Mouse (Mus musculus): ENCODE results near the gene Ebna1bp2. TPM values are rescaled to one million over a fixed set of nuclear protein-coding genes. Genes with fewer than 3 reads are reported as not detected.

Ebna1bp2 gene
- 19.6 and 19.9 TPM in 2 replicates for total RNA-seq (2014; rRNA removed)
- polyA plus RNA-seq (2012; rRNA removed) = 10.3 and 13.0 TPM in 2 replicates

DNA sequence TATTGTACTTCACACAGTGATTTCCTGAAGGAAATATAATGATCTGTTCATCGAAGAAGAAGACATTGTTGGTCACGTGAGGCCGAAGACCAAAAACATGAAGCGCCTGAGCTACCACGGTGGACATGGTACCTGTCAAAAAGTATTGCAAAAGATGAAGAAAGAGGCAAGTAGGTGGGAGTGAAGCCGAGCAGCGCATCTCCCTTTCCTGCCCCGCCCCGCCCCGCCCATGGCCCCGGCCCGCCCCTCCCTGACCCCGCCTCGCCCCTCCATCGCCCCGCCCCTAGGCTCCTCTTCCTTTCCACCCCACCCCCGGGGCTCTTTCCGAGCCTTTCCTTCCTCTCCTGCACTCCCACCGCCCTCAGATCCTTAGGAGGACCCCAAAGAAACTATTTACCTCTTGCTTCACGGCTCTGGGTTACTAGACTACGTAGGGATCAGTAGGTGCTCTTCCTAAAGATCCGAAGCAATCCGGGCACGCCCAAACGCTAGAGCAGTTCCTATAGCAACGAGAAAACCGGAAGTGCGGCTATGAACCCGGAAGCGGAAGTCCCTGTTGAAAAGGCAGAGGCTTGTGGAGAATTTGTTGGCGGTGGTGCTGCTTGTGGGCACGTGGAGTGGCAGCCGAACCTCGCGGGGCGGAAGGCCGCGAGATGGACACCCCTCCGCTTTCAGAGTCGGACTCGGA, at the start of gene Ebna1bp2, which contains the start of gene Cfap57:
Ebna1bp2 (plus strand) TSS at position 521 of the 688 bp plus-strand sequence.
Cfap57 (minus strand) TSS at position 499 of the 688 bp plus-strand sequence.
- Histone ChIP-seq H3K36me3 (ENCODE audit: control insufficient read depth, insufficient read depth, low read length) (peaks cover 14% of the 10 kb centered on the region; the same call in 1 of the 2 replicates), H3K27me3 (ENCODE audit: control insufficient read depth, insufficient read depth, low read length) (no peaks in the 10 kb centered on the region), H3K79me2 (ENCODE audit: control insufficient read depth, insufficient read depth, low read length) (peaks cover 4% of the 10 kb centered on the region; the same call in 1 of the 2 replicates), H3K27ac (replicated peaks; ENCODE audit: insufficient read depth, low read depth, low read length) (no peak within 1 kb of the TSS), H3K9ac (ENCODE audit: low read depth, low read length) (peak within 1 kb of the TSS; percentile 76), H3K4me3 (ENCODE audit: insufficient read depth, low read depth, low read length) (peak within 1 kb of the TSS; percentile 87), H3K4me1 (ENCODE audit: control insufficient read depth, insufficient read depth, low read length) (peaks cover 4% of the 10 kb centered on the region; the same call in 1 of the 2 replicates)
- TF ChIP-seq POLR2A (IDR thresholded peaks at IDR 0.05; ENCODE audit: extremely low read depth, insufficient read depth, low read length) (0 out of 2 replicates have a peak, but pooled peaks have one; percentile 21), CTCF (IDR thresholded peaks at IDR 0.05; ENCODE audit: low read depth, low read length) (no peak)
- peak; percentile 88 for DNase-seq (ENCODE audit: extremely low read depth, low read depth, low spot score)
- WGBS = 2% methylated on average over 35 of the region's 41 CpGs

DNA sequence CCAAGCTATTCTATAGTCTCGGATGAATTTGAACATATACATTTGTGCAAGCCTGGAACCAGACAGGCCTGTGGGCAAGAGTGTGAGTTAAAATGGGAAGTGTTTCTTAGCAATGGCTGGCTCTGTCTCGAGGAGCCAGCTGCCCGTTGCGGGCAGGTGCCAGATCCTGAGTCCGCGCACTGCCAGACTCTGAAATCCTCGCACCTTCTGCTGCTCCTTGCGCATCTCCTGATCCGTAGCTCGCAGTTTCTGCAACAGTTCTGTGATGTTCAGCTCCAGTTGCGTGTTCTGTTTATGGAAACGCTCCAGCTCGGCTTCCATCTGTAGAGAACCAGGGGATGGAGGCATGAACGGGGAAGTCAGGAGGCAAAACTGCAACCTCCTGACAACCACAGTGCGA, 49.2 kb upstream of the Ebna1bp2 start:
- no peak overlapping the region for H3K4me3 ChIP-seq (ENCODE audit: insufficient read depth, low read depth, low read length)
- TF ChIP-seq CTCF (IDR thresholded peaks at IDR 0.05; ENCODE audit: low read depth, low read length) = no peak
- TF ChIP-seq POLR2A (IDR thresholded peaks at IDR 0.05; ENCODE audit: extremely low read depth, insufficient read depth, low read length) = no peak
- WGBS = 74% methylated on average over 15 of the region's 15 CpGs
- H3K4me1 ChIP-seq (ENCODE audit: control insufficient read depth, insufficient read depth, low read length) = no peaks in the 10 kb centered on the region
- no peak for DNase-seq (ENCODE audit: extremely low read depth, low read depth, low spot score)
- no peak overlapping the region for H3K9ac ChIP-seq (ENCODE audit: low read depth, low read length)
- no peak overlapping the region for H3K27ac ChIP-seq (replicated peaks; ENCODE audit: insufficient read depth, low read depth, low read length)
- H3K36me3 ChIP-seq (ENCODE audit: control insufficient read depth, insufficient read depth, low read length) = no peaks in the 10 kb centered on the region
- peaks cover 3% of the 10 kb centered on the region; the same call in 1 of the 2 replicates for H3K27me3 ChIP-seq (ENCODE audit: control insufficient read depth, insufficient read depth, low read length)
- no peaks in the 10 kb centered on the region for H3K79me2 ChIP-seq (ENCODE audit: control insufficient read depth, insufficient read depth, low read length)

DNA sequence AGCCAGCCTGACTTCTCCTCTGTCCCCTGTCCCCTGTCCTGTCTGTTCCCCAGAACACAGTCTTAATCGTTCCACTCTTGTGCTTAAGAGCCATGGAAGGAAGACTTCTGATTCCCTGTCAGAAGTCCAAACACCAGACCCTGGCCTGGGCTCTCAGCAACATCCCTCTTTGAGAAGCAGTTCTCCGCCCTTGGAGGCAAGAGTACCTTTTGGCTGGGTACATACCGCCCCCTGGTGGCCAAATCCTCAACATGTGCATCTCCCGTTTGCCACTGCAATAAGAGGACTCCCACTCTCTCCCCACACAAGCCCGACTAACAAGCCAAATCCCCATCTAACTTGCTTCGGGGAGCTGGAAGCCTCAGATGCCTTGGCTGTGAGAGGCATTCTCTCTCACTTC, 44.5 kb upstream of the Ebna1bp2 start:
- Histone ChIP-seq H3K27ac (replicated peaks; ENCODE audit: insufficient read depth, low read depth, low read length) (no peak overlapping the region), H3K79me2 (ENCODE audit: control insufficient read depth, insufficient read depth, low read length) (no peaks in the 10 kb centered on the region), H3K4me3 (ENCODE audit: insufficient read depth, low read depth, low read length) (no peak overlapping the region), H3K36me3 (ENCODE audit: control insufficient read depth, insufficient read depth, low read length) (no peaks in the 10 kb centered on the region), H3K4me1 (ENCODE audit: control insufficient read depth, insufficient read depth, low read length) (no peaks in the 10 kb centered on the region), H3K27me3 (ENCODE audit: control insufficient read depth, insufficient read depth, low read length) (peaks cover 3% of the 10 kb centered on the region; the same call in 1 of the 2 replicates), H3K9ac (ENCODE audit: low read depth, low read length) (no peak overlapping the region)
- WGBS = 8% methylated on average over 6 of the region's 6 CpGs
- DNase-seq (ENCODE audit: extremely low read depth, low read depth, low spot score) = peak; percentile 29
- TF ChIP-seq CTCF (IDR thresholded peaks at IDR 0.05; ENCODE audit: low read depth, low read length) = peak; percentile 83
- TF ChIP-seq POLR2A (IDR thresholded peaks at IDR 0.05; ENCODE audit: extremely low read depth, insufficient read depth, low read length) = no peak

DNA sequence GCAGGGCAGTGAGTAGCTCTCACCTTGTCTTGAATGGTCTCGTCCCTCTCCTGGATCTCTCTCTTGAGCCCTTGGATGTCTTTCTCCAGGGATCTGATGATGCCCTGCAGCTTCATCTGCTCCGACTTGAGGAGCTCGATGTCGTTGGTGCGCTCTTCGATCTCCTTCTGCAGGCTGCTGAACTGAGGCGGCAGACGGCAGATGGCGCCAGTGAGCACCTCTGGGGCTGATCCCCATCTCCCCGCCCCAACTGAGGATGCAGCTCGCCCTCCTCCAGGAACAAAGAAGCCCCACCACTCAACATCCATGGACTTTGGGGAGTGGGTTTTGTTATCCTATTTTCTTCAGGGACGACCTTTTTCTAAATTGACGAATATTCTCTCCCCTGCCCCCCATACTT, 41.3 kb upstream of the Ebna1bp2 start:
- Histone ChIP-seq H3K79me2 (ENCODE audit: control insufficient read depth, insufficient read depth, low read length) (no peaks in the 10 kb centered on the region), H3K27me3 (ENCODE audit: control insufficient read depth, insufficient read depth, low read length) (no peaks in the 10 kb centered on the region), H3K4me1 (ENCODE audit: control insufficient read depth, insufficient read depth, low read length) (no peaks in the 10 kb centered on the region), H3K9ac (ENCODE audit: low read depth, low read length) (no peak overlapping the region), H3K27ac (replicated peaks; ENCODE audit: insufficient read depth, low read depth, low read length) (no peak overlapping the region), H3K36me3 (ENCODE audit: control insufficient read depth, insufficient read depth, low read length) (no peaks in the 10 kb centered on the region), H3K4me3 (ENCODE audit: insufficient read depth, low read depth, low read length) (no peak overlapping the region)
- TF ChIP-seq POLR2A (IDR thresholded peaks at IDR 0.05; ENCODE audit: extremely low read depth, insufficient read depth, low read length) (no peak), CTCF (IDR thresholded peaks at IDR 0.05; ENCODE audit: low read depth, low read length) (peak; percentile 56)
- 37% methylated on average over 13 of the region's 13 CpGs for WGBS
- DNase-seq (ENCODE audit: extremely low read depth, low read depth, low spot score) = no peak

DNA sequence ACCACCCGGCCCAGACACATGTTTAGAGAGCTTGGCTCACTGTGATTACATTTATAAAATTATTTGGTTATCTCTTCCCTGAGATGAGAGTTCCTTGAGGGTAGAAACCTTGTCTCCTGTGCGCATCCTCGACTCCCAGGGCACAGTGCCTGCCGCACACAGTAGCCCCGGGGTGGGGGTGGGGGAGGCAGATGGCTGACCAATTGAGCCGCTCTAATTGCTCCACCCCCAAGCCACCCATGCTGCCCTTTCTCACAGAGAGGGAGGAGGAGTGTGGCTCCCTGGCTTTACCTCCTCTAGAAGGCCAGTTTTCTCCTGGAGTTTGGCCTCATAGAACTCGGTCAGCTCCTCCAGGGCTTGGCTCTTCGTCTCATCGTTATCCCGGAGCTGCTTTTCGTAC, 39.1 kb upstream of the Ebna1bp2 start:
- no peak overlapping the region for H3K4me3 ChIP-seq (ENCODE audit: insufficient read depth, low read depth, low read length)
- no peaks in the 10 kb centered on the region for H3K79me2 ChIP-seq (ENCODE audit: control insufficient read depth, insufficient read depth, low read length)
- TF ChIP-seq CTCF (IDR thresholded peaks at IDR 0.05; ENCODE audit: low read depth, low read length) (no peak), POLR2A (IDR thresholded peaks at IDR 0.05; ENCODE audit: extremely low read depth, insufficient read depth, low read length) (no peak)
- H3K36me3 ChIP-seq (ENCODE audit: control insufficient read depth, insufficient read depth, low read length) = no peaks in the 10 kb centered on the region
- DNase-seq (ENCODE audit: extremely low read depth, low read depth, low spot score) = no peak
- WGBS = 55% methylated on average over 11 of the region's 11 CpGs
- no peaks in the 10 kb centered on the region for H3K4me1 ChIP-seq (ENCODE audit: control insufficient read depth, insufficient read depth, low read length)
- no peaks in the 10 kb centered on the region for H3K27me3 ChIP-seq (ENCODE audit: control insufficient read depth, insufficient read depth, low read length)
- no peak overlapping the region for H3K27ac ChIP-seq (replicated peaks; ENCODE audit: insufficient read depth, low read depth, low read length)
- no peak overlapping the region for H3K9ac ChIP-seq (ENCODE audit: low read depth, low read length)

DNA sequence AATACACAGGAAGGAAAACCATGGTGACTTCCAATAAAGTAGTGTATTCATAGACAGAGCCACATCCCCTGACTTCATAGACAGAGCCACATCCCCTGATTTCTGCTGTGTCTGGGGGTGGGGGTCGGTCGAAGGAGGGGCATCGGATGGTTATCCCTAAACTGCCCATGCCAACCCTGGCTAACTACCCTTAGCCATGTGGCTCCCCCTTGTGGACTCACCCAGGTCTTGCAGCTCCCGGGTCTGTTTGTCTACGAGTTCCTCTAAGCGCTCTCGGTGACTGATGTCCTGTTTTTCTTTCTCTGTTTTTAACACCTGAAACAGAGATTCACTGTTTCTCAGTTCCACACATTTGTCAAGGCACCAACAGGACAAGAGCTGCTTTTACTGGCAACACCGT, 38.0 kb upstream of the Ebna1bp2 start:
- H3K4me1 ChIP-seq (ENCODE audit: control insufficient read depth, insufficient read depth, low read length) = no peaks in the 10 kb centered on the region
- no peak overlapping the region for H3K27ac ChIP-seq (replicated peaks; ENCODE audit: insufficient read depth, low read depth, low read length)
- no peaks in the 10 kb centered on the region for H3K27me3 ChIP-seq (ENCODE audit: control insufficient read depth, insufficient read depth, low read length)
- no peak overlapping the region for H3K9ac ChIP-seq (ENCODE audit: low read depth, low read length)
- WGBS = 97% methylated on average over 8 of the region's 8 CpGs
- DNase-seq (ENCODE audit: extremely low read depth, low read depth, low spot score) = no peak
- TF ChIP-seq CTCF (IDR thresholded peaks at IDR 0.05; ENCODE audit: low read depth, low read length) (peak; percentile 14; the same call in 1 of the 2 replicates), POLR2A (IDR thresholded peaks at IDR 0.05; ENCODE audit: extremely low read depth, insufficient read depth, low read length) (no peak)
- no peaks in the 10 kb centered on the region for H3K79me2 ChIP-seq (ENCODE audit: control insufficient read depth, insufficient read depth, low read length)
- no peaks in the 10 kb centered on the region for H3K36me3 ChIP-seq (ENCODE audit: control insufficient read depth, insufficient read depth, low read length)
- H3K4me3 ChIP-seq (ENCODE audit: insufficient read depth, low read depth, low read length) = no peak overlapping the region

Data from liver, adult 2 months (tissue).